Mouse (Mus musculus): ENCODE measurements around the gene Oprl1. TPM values are rescaled to one million over a fixed set of nuclear protein-coding genes. Genes with fewer than 3 reads are reported as not detected.

The Oprl1 gene
- polyA plus RNA-seq, 1 experiment from 2014 or later = 93.8 TPM

GRCm38 (mm10) chr2:181765251-181765650 lies 50.4 kb downstream of the Oprl1 start:
- 37% methylated on average over 4 of the region's 4 CpGs for WGBS
- peaks cover 44% of the 10 kb centered on the region for H3K4me1 ChIP-seq (ENCODE audit: control insufficient read depth, insufficient read depth, low read depth, low read length)
- peak overlapping the region; percentile 47; the same call in 1 of the 2 replicates for H3K9ac ChIP-seq (ENCODE audit: low read depth, low read length)
- H3K27ac ChIP-seq (ENCODE audit: low read depth, low read length) = peak overlapping the region; percentile 70
- no peaks in the 10 kb centered on the region for H3K36me3 ChIP-seq (ENCODE audit: control insufficient read depth, insufficient read depth, low read length)
- H3K4me2 ChIP-seq (ENCODE audit: low read length) = peak overlapping the region; percentile 48
- no peaks in the 10 kb centered on the region for H3K9me3 ChIP-seq (ENCODE audit: control insufficient read depth, low read length)
- no peak for ATAC-seq
- H3K27me3 ChIP-seq (replicated peaks; ENCODE audit: control insufficient read depth, insufficient read depth, low read length) = no peaks in the 10 kb centered on the region
- H3K4me3 ChIP-seq (ENCODE audit: low read length) = no peak overlapping the region; the same call in 1 of the 2 replicates

- Histone ChIP-seq H3K9ac (ENCODE audit: low read depth, low read length) (peak overlapping the region; percentile 56), H3K4me2 (ENCODE audit: low read length) (peak overlapping the region; percentile 71), H3K27me3 (replicated peaks; ENCODE audit: control insufficient read depth, insufficient read depth, low read length) (no peaks in the 10 kb centered on the region), H3K36me3 (ENCODE audit: control insufficient read depth, insufficient read depth, low read length) (no peaks in the 10 kb centered on the region), H3K9me3 (ENCODE audit: control insufficient read depth, low read length) (no peaks in the 10 kb centered on the region), H3K4me3 (ENCODE audit: low read length) (peak overlapping the region; percentile 52), H3K27ac (ENCODE audit: low read depth, low read length) (peak overlapping the region; percentile 88), H3K4me1 (ENCODE audit: control insufficient read depth, insufficient read depth, low read depth, low read length) (peaks cover 45% of the 10 kb centered on the region)
- WGBS = 16% methylated on average over 14 of the region's 14 CpGs
- ATAC-seq = peak; percentile 86
These were observed 52.1 kb downstream of the Oprl1 start for GRCm38 (mm10) chr2:181766672-181767557.

- peak overlapping the region; percentile 34; the same call in 1 of the 2 replicates for H3K27ac ChIP-seq (ENCODE audit: low read depth, low read length)
- ATAC-seq = no peak
- peak overlapping the region; percentile 71 for H3K4me2 ChIP-seq (ENCODE audit: low read length)
- peak overlapping the region; percentile 52 for H3K4me3 ChIP-seq (ENCODE audit: low read length)
- no peaks in the 10 kb centered on the region for H3K27me3 ChIP-seq (replicated peaks; ENCODE audit: control insufficient read depth, insufficient read depth, low read length)
- peaks cover 39% of the 10 kb centered on the region for H3K4me1 ChIP-seq (ENCODE audit: control insufficient read depth, insufficient read depth, low read depth, low read length)
- H3K9ac ChIP-seq (ENCODE audit: low read depth, low read length) = peak overlapping the region; percentile 43
- no peaks in the 10 kb centered on the region for H3K36me3 ChIP-seq (ENCODE audit: control insufficient read depth, insufficient read depth, low read length)
- no peaks in the 10 kb centered on the region for H3K9me3 ChIP-seq (ENCODE audit: control insufficient read depth, low read length)
These were observed 53.6 kb downstream of the Oprl1 start for GRCm38 (mm10) chr2:181768451-181768850.

GRCm38 (mm10) chr2:181769397-181769796 lies 54.6 kb downstream of the Oprl1 start:
- peak overlapping the region; percentile 52 for H3K4me3 ChIP-seq (ENCODE audit: low read length)
- peak overlapping the region; percentile 71 for H3K4me2 ChIP-seq (ENCODE audit: low read length)
- ATAC-seq = no peak
- H3K4me1 ChIP-seq (ENCODE audit: control insufficient read depth, insufficient read depth, low read depth, low read length) = peaks cover 33% of the 10 kb centered on the region
- H3K9me3 ChIP-seq (ENCODE audit: control insufficient read depth, low read length) = no peaks in the 10 kb centered on the region
- WGBS = 59% methylated on average over 2 of the region's 2 CpGs
- no peaks in the 10 kb centered on the region for H3K27me3 ChIP-seq (replicated peaks; ENCODE audit: control insufficient read depth, insufficient read depth, low read length)
- H3K27ac ChIP-seq (ENCODE audit: low read depth, low read length) = no peak overlapping the region
- no peaks in the 10 kb centered on the region for H3K36me3 ChIP-seq (ENCODE audit: control insufficient read depth, insufficient read depth, low read length)
- H3K9ac ChIP-seq (ENCODE audit: low read depth, low read length) = peak overlapping the region; percentile 43

Other genes starting within 250 kb of the Oprl1 start
- gene Abhd16b, start 221.8 kb upstream of the Oprl1 start, polyA plus RNA-seq (2015; fragmentation: Nextera tagmentation; extraction: Ambion mirVana) = 0.09 TPM in 1 of 2 replicates, not detected in the other
- gene Tpd52l2, start 217.9 kb upstream of the Oprl1 start, polyA plus RNA-seq (2015; fragmentation: Nextera tagmentation; extraction: Ambion mirVana) = 121 and 126 TPM in 2 replicates
- gene Dnajc5, start 194.5 kb upstream of the Oprl1 start, polyA plus RNA-seq (2015; fragmentation: Nextera tagmentation; extraction: Ambion mirVana) = 284 and 286 TPM in 2 replicates
- 58.5 and 59.4 TPM in 2 replicates for gene Uckl1, start 130.1 kb upstream of the Oprl1 start, polyA plus RNA-seq (2015; fragmentation: Nextera tagmentation; extraction: Ambion mirVana)
- 57.3 and 63.6 TPM in 2 replicates for gene Prpf6, start 123.1 kb upstream of the Oprl1 start, polyA plus RNA-seq (2015; fragmentation: Nextera tagmentation; extraction: Ambion mirVana)
- 44.9 and 65.1 TPM in 2 replicates for gene Zfp512b, start 122.2 kb upstream of the Oprl1 start, polyA plus RNA-seq (2015; fragmentation: Nextera tagmentation; extraction: Ambion mirVana)
- gene Samd10, start 115.8 kb upstream of the Oprl1 start, polyA plus RNA-seq (2015; fragmentation: Nextera tagmentation; extraction: Ambion mirVana) = 192 and 201 TPM in 2 replicates
- gene Gm29797, start 58.0 kb upstream of the Oprl1 start, polyA plus RNA-seq (2015; fragmentation: Nextera tagmentation; extraction: Ambion mirVana) = not detected in 2 replicates
- 18.0 TPM in 2 replicates for gene Sox18, start 43.4 kb upstream of the Oprl1 start, polyA plus RNA-seq (2015; fragmentation: Nextera tagmentation; extraction: Ambion mirVana)
- 47.7 and 50.0 TPM in 2 replicates for gene Tcea2, start 34.7 kb upstream of the Oprl1 start, polyA plus RNA-seq (2015; fragmentation: Nextera tagmentation; extraction: Ambion mirVana)
- 68.9 and 71.9 TPM in 2 replicates for gene Rgs19, start 21.0 kb upstream of the Oprl1 start, polyA plus RNA-seq (2015; fragmentation: Nextera tagmentation; extraction: Ambion mirVana)
- gene Lkaaear1, start 16.6 kb upstream of the Oprl1 start, polyA plus RNA-seq (2015; fragmentation: Nextera tagmentation; extraction: Ambion mirVana) = not detected in 2 replicates
- 11.0 and 12.9 TPM in 2 replicates for gene Myt1, start 48.3 kb downstream of the Oprl1 start, polyA plus RNA-seq (2015; fragmentation: Nextera tagmentation; extraction: Ambion mirVana)
- gene Pcmtd2, start 122.8 kb downstream of the Oprl1 start, polyA plus RNA-seq (2015; fragmentation: Nextera tagmentation; extraction: Ambion mirVana) = 27.7 and 31.0 TPM in 2 replicates
- 69.8 and 79.0 TPM in 2 replicates for gene Polr3k, start 149.3 kb downstream of the Oprl1 start, polyA plus RNA-seq (2015; fragmentation: Nextera tagmentation; extraction: Ambion mirVana)

Data from hindbrain, embryonic 16.5 days (tissue).